Mouse (Mus musculus) bone marrow macrophage, adult 2 months (primary cell): ENCODE data around the gene Prdx1.

Experiments
- CTCF ChIP-seq: IDR thresholded peaks from 2 replicates; pipeline ENCODE4 v1.5.1; 2012; ENCODE audit warnings: low read depth, mild to moderate bottlenecking, low read length, moderate library complexity
- POLR2A ChIP-seq: IDR thresholded peaks from 2 replicates; pipeline ENCODE4 v1.6.1; 2012; ENCODE audit warnings: mild to moderate bottlenecking, low read depth, low read length, borderline replicate concordance

DNA sequence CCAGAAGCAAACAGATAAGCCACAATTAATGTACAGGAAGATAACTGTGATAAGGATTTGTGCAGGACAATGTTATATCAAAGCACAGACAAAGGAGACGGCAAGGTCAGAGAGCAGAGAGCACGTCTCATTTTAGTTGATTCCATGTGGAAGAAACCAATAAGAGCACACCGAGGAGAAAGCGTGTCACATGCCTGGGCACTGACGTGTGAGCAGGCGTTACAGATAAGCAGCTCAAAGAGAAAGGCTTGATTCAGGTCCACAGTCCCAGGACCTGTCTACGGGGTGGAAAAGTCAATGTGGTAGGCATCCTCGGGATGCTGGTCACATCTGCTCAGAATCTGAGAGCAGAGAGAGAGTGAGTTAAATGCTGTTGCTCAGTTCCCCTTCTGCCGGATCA, 45.7 kb downstream of the Prdx1 start:
- TF ChIP-seq CTCF (no peak), POLR2A (no peak)
